Mouse (Mus musculus) neural tube, embryonic 13.5 days (tissue): ENCODE results near the gene Swsap1. TPM values are rescaled to one million over a fixed set of nuclear protein-coding genes. Genes with fewer than 3 reads are reported as not detected.
A peak's percentile ranks its signal among the peaks of the same experiment; 100 is the strongest.

ENCODE experiments used
- ATAC-seq: fragments of 200-750 bp; cut with Nextera tagmentation; 2 replicates; pipeline ENCODE4 v1.8.0; 2017; ENCODE audit warnings: low read depth, mild to moderate bottlenecking, moderate TSS enrichment, moderate library complexity
- H3K27ac ChIP-seq: fragments of 300-500 bp; sonication (generic); replicated peaks from 2 replicates; pipeline ENCODE4 v1.5.1; 2015; ENCODE audit warnings: moderate library complexity, mild to moderate bottlenecking, inconsistent platforms
- H3K27me3 ChIP-seq: fragments of 300-500 bp; sonication (generic); 2 replicates; pipeline ENCODE4 v1.6.1; 2015; ENCODE audit warnings: mild to moderate bottlenecking, inconsistent platforms
- H3K36me3 ChIP-seq: fragments of 300-500 bp; sonication (generic); 2 replicates; pipeline ENCODE4 v1.6.1; 2015; ENCODE audit warnings: mild to moderate bottlenecking, inconsistent platforms
- H3K4me1 ChIP-seq: fragments of 300-500 bp; sonication (generic); replicated peaks from 2 replicates; pipeline ENCODE4 v1.6.1; 2015; ENCODE audit warnings: inconsistent platforms
- H3K4me2 ChIP-seq: fragments of 300-500 bp; sonication (generic); 2 replicates; pipeline ENCODE4 v1.6.1; 2015; ENCODE audit warnings: inconsistent platforms, mild to moderate bottlenecking, moderate library complexity
- H3K4me3 ChIP-seq: fragments of 300-500 bp; sonication (generic); 2 replicates; pipeline ENCODE4 v1.5.1; 2015; ENCODE audit warnings: mild to moderate bottlenecking, inconsistent platforms
- H3K9ac ChIP-seq: fragments of 300-500 bp; sonication (generic); 2 replicates; pipeline ENCODE4 v1.6.1; 2015; ENCODE audit warnings: moderate library complexity, mild to moderate bottlenecking, inconsistent platforms
- H3K9me3 ChIP-seq: fragments of 300-500 bp; sonication (generic); 2 replicates; pipeline ENCODE4 v1.6.1; 2016; ENCODE audit warnings: inconsistent platforms
- WGBS: fragments of 180-500 bp; shearing (Covaris S2); methylation state at CpG from one replicate; pipeline ENCODE4 v1.1.7; 2015; 5-methylcytosine and 5-hydroxymethylcytosine counted together
- polyA plus RNA-seq: library from polyadenylated mRNA; unstranded; fragments of >200 nt; fragmentation: Nextera tagmentation; extraction: Ambion mirVana; gene quantifications from 2 replicates; pipeline ENCODE4 v1.2.1, GENCODE M21; 2015

The Swsap1 gene
- polyA plus RNA-seq, 1 experiment from 2014 or later, result 8.8 TPM

GRCm38 (mm10) chr9:22002194-22003162 lies 46.9 kb downstream of the Swsap1 start, which contains the start of the genes Ccdc151 and Prkcsh:
Gene Ccdc151, minus strand, starts transcription at chr9:22002634.
Gene Prkcsh, plus strand, starts transcription at chr9:22002806.
- H3K4me3 ChIP-seq, result peak within 1 kb of the TSS; percentile 75
- peak within 1 kb of the TSS; percentile 83 for H3K9ac ChIP-seq
- peaks cover 50% of the 10 kb centered on the region for H3K4me1 ChIP-seq
- no peaks in the 10 kb centered on the region for H3K9me3 ChIP-seq
- H3K27ac ChIP-seq, result peak within 1 kb of the TSS; percentile 81
- peak within 1 kb of the TSS; percentile 94 for H3K4me2 ChIP-seq
- peak; percentile 99 for ATAC-seq
- 6% methylated on average over 57 of the region's 57 CpGs for WGBS
- no peaks in the 10 kb centered on the region for H3K27me3 ChIP-seq
- H3K36me3 ChIP-seq, result peaks cover 37% of the 10 kb centered on the region

- no peaks in the 10 kb centered on the region for H3K27me3 ChIP-seq
- H3K4me3 ChIP-seq, result peak overlapping the region; percentile 75
- ATAC-seq, result peak; percentile 37
- peaks cover 50% of the 10 kb centered on the region for H3K4me1 ChIP-seq
- peak overlapping the region; percentile 81 for H3K27ac ChIP-seq
- H3K9ac ChIP-seq, result peak overlapping the region; percentile 83
- H3K36me3 ChIP-seq, result peaks cover 44% of the 10 kb centered on the region
- peak overlapping the region; percentile 94 for H3K4me2 ChIP-seq
- no peaks in the 10 kb centered on the region for H3K9me3 ChIP-seq
- under 1% methylated on average over 18 of the region's 18 CpGs for WGBS
Observed at GRCm38 (mm10) chr9:22003163-22003554, 47.6 kb downstream of the Swsap1 start.

- Histone ChIP-seq H3K4me1 (peaks cover 50% of the 10 kb centered on the region), H3K27ac (no peak overlapping the region), H3K4me3 (peak overlapping the region; percentile 75), H3K4me2 (peak overlapping the region; percentile 94), H3K9ac (no peak overlapping the region), H3K27me3 (no peaks in the 10 kb centered on the region), H3K9me3 (no peaks in the 10 kb centered on the region), H3K36me3 (peaks cover 58% of the 10 kb centered on the region)
- ATAC-seq, result no peak
- WGBS, result 96% methylated on average over 12 of the region's 12 CpGs
Observed at GRCm38 (mm10) chr9:22004546-22004945, 49.0 kb downstream of the Swsap1 start.

Other genes starting within 250 kb of the Swsap1 start
- gene Ldlr, start 232.3 kb upstream of the Swsap1 start, polyA plus RNA-seq, result 13.8 and 16.1 TPM in 2 replicates
- gene Spc24, start 195.5 kb upstream of the Swsap1 start, polyA plus RNA-seq, result 17.5 and 21.0 TPM in 2 replicates
- 5.3 and 5.9 TPM in 2 replicates for gene Kank2, start 157.0 kb upstream of the Swsap1 start, polyA plus RNA-seq
- 0.46 and 0.72 TPM in 2 replicates for gene Angptl8, start 120.2 kb upstream of the Swsap1 start, polyA plus RNA-seq
- gene Dock6, start 103.1 kb upstream of the Swsap1 start, polyA plus RNA-seq, result 21.3 and 22.8 TPM in 2 replicates
- gene Rab3d, start 37.6 kb upstream of the Swsap1 start, polyA plus RNA-seq, result 25.9 and 26.2 TPM in 2 replicates
- 7.6 and 8.3 TPM in 2 replicates for gene Ccdc159, start 28.3 kb upstream of the Swsap1 start, polyA plus RNA-seq
- 41.7 and 47.4 TPM in 2 replicates for gene Tmem205, start 28.2 kb upstream of the Swsap1 start, polyA plus RNA-seq
- gene Plppr2, start 18.7 kb upstream of the Swsap1 start, polyA plus RNA-seq, result 69.5 and 73.1 TPM in 2 replicates
- 2.1 and 2.8 TPM in 2 replicates for gene Epor, start 7.8 kb downstream of the Swsap1 start, polyA plus RNA-seq
- 1.7 and 1.9 TPM in 2 replicates for gene Rgl3, start 33.7 kb downstream of the Swsap1 start, polyA plus RNA-seq
- gene Ccdc151, start 46.9 kb downstream of the Swsap1 start, polyA plus RNA-seq, result 3.2 and 3.8 TPM in 2 replicates
- gene Prkcsh, start 47.1 kb downstream of the Swsap1 start, polyA plus RNA-seq, result 101 and 108 TPM in 2 replicates
- gene Elavl3, start 96.3 kb downstream of the Swsap1 start, polyA plus RNA-seq, result 82.7 and 86.9 TPM in 2 replicates
- not detected in 2 replicates for gene Gm49318, start 115.5 kb downstream of the Swsap1 start, polyA plus RNA-seq
- gene Zfp653, start 115.6 kb downstream of the Swsap1 start, polyA plus RNA-seq, result 16.5 and 16.6 TPM in 2 replicates
- gene Ecsit, start 129.7 kb downstream of the Swsap1 start, polyA plus RNA-seq, result 47.9 and 57.8 TPM in 2 replicates
- 2.6 and 2.9 TPM in 2 replicates for gene Cnn1, start 143.5 kb downstream of the Swsap1 start, polyA plus RNA-seq
- 170 and 172 TPM in 2 replicates for gene Elof1, start 161.4 kb downstream of the Swsap1 start, polyA plus RNA-seq
- gene Acp5, start 180.0 kb downstream of the Swsap1 start, polyA plus RNA-seq, result 1.4 and 1.6 TPM in 2 replicates
- 83.8 and 86.9 TPM in 2 replicates for gene Pigyl, start 201.1 kb downstream of the Swsap1 start, polyA plus RNA-seq
- gene Zfp872, start 232.3 kb downstream of the Swsap1 start, polyA plus RNA-seq, result 0.12 and 0.31 TPM in 2 replicates